Mouse (Mus musculus): ENCODE measurements around the gene Ppp1r16b. TPM values are rescaled to one million over a fixed set of nuclear protein-coding genes. Genes with fewer than 3 reads are reported as not detected.

Gene Ppp1r16b
- total and polyA plus RNA-seq, 2 experiments = 0.99 to 2.4 TPM

DNA sequence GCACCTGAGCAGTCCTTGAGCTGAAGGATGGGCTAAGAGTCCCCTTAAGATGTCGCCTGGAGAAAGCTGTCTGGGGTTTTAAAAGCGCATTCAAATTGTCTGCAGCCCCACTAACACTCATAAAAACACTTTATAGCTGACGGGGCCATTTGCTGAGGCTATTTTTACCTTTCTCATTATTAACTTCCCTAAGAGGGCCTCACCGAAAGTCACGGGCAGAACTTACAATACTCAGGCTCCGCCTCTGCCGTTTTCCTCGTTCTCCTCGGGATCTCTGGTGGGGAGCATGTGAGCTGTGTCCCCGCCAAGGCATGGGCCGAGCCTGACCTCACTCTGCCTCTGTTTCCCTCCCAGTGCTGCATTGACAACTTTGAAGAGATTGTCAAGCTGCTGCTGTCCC lies 81.0 kb downstream of the Ppp1r16b start:
- Histone ChIP-seq H3K4me3 (ENCODE audit: insufficient read depth, low read depth, low read length) (no peak overlapping the region), H3K27ac (replicated peaks; ENCODE audit: insufficient read depth, low read depth, low read length) (no peak overlapping the region), H3K79me2 (ENCODE audit: control insufficient read depth, insufficient read depth, low read length) (no peaks in the 10 kb centered on the region), H3K9ac (ENCODE audit: low read depth, low read length) (no peak overlapping the region), H3K27me3 (ENCODE audit: control insufficient read depth, insufficient read depth, low read length) (no peaks in the 10 kb centered on the region), H3K36me3 (ENCODE audit: control insufficient read depth, insufficient read depth, low read length) (no peaks in the 10 kb centered on the region), H3K4me1 (ENCODE audit: control insufficient read depth, insufficient read depth, low read length) (no peaks in the 10 kb centered on the region)
- WGBS = 77% methylated on average over 11 of the region's 11 CpGs
- TF ChIP-seq CTCF (IDR thresholded peaks at IDR 0.05; ENCODE audit: low read depth, low read length) (no peak), POLR2A (IDR thresholded peaks at IDR 0.05; ENCODE audit: extremely low read depth, insufficient read depth, low read length) (no peak)
- no peak for DNase-seq (ENCODE audit: extremely low read depth, low read depth, low spot score)

DNA sequence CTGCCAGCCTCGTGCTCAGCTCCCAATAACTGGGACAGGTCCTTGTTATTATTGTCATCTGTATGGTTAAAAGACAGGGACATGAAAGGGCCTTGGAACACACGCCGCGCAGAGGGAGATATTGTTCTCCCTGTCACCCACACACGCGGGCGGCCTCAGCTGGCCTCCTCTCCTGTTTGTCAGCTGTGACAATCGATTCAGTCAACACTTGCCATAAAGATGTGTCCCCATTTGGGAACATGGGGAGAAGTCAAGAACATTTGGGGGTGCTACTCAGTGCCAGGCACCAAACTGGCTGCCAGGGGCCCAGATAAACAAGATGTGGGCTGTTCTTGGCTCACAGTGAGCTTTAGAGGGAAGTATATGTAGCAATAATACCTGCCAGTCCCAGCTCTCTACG lies 84.2 kb downstream of the Ppp1r16b start:
- WGBS = 74% methylated on average over 9 of the region's 9 CpGs
- DNase-seq (ENCODE audit: extremely low read depth, low read depth, low spot score) = peak; percentile 44
- Histone ChIP-seq H3K36me3 (ENCODE audit: control insufficient read depth, insufficient read depth, low read length) (no peaks in the 10 kb centered on the region), H3K27ac (replicated peaks; ENCODE audit: insufficient read depth, low read depth, low read length) (no peak overlapping the region), H3K9ac (ENCODE audit: low read depth, low read length) (no peak overlapping the region), H3K4me3 (ENCODE audit: insufficient read depth, low read depth, low read length) (no peak overlapping the region), H3K27me3 (ENCODE audit: control insufficient read depth, insufficient read depth, low read length) (no peaks in the 10 kb centered on the region), H3K79me2 (ENCODE audit: control insufficient read depth, insufficient read depth, low read length) (no peaks in the 10 kb centered on the region), H3K4me1 (ENCODE audit: control insufficient read depth, insufficient read depth, low read length) (no peaks in the 10 kb centered on the region)
- TF ChIP-seq POLR2A (IDR thresholded peaks at IDR 0.05; ENCODE audit: extremely low read depth, insufficient read depth, low read length) = no peak
- TF ChIP-seq CTCF (IDR thresholded peaks at IDR 0.05; ENCODE audit: low read depth, low read length) = no peak

DNA sequence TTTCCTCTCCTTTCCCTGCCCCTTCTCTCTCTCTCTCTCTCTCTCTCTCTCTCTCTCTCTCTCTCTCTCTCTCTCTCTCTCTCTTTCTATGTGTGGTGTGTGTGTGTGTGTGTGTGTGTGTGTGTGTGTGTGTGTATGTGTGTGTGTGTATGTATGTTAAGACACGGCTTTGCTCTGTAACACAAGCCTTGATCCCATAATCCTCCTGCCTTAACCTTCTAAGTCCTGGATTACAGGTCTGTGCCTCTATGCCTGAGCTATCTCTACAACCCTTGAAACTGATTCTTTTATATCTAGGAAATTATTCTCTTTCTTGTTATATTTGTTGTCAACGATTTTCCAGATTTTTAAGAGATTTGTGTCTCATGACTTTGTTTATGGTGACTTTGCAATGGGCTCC lies 95.0 kb downstream of the Ppp1r16b start:
- Histone ChIP-seq H3K27me3 (ENCODE audit: control insufficient read depth, insufficient read depth, low read length) (no peaks in the 10 kb centered on the region), H3K9ac (ENCODE audit: low read depth, low read length) (no peak overlapping the region), H3K4me1 (ENCODE audit: control insufficient read depth, insufficient read depth, low read length) (no peaks in the 10 kb centered on the region), H3K27ac (replicated peaks; ENCODE audit: insufficient read depth, low read depth, low read length) (no peak overlapping the region), H3K4me3 (ENCODE audit: insufficient read depth, low read depth, low read length) (no peak overlapping the region), H3K36me3 (ENCODE audit: control insufficient read depth, insufficient read depth, low read length) (no peaks in the 10 kb centered on the region), H3K79me2 (ENCODE audit: control insufficient read depth, insufficient read depth, low read length) (no peaks in the 10 kb centered on the region)
- DNase-seq (ENCODE audit: extremely low read depth, low read depth, low spot score) = no peak
- WGBS = 76% methylated on average over 2 of the region's 2 CpGs
- no peak for TF ChIP-seq POLR2A (IDR thresholded peaks at IDR 0.05; ENCODE audit: extremely low read depth, insufficient read depth, low read length)
- TF ChIP-seq CTCF (IDR thresholded peaks at IDR 0.05; ENCODE audit: low read depth, low read length) = no peak

DNA sequence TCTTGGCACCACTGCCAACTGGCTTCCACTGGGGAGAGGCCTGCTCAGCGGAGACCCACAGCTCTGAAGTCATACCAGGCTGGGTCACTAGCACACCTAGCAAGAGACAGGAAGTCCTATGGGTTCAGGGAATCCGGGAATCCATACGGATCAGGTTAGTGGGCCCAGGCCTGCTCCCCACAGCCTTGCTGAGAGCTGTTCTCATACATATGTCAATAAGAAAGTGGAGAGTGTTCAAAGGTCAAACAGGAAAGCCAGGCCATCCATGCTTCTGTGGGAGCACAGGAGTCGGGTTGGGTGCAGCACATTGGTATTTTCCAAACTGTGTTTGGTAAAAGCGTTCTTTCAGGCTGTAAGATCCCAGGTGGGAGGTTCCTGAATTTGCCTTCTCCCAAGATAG lies 97.1 kb downstream of the Ppp1r16b start:
- H3K79me2 ChIP-seq (ENCODE audit: control insufficient read depth, insufficient read depth, low read length) = no peaks in the 10 kb centered on the region
- TF ChIP-seq POLR2A (IDR thresholded peaks at IDR 0.05; ENCODE audit: extremely low read depth, insufficient read depth, low read length) = no peak
- no peak for TF ChIP-seq CTCF (IDR thresholded peaks at IDR 0.05; ENCODE audit: low read depth, low read length)
- H3K4me1 ChIP-seq (ENCODE audit: control insufficient read depth, insufficient read depth, low read length) = peaks cover under 1% of the 10 kb centered on the region; the same call in 1 of the 2 replicates
- DNase-seq (ENCODE audit: extremely low read depth, low read depth, low spot score) = no peak
- no peak overlapping the region for H3K4me3 ChIP-seq (ENCODE audit: insufficient read depth, low read depth, low read length)
- 51% methylated on average over 5 of the region's 5 CpGs for WGBS
- no peaks in the 10 kb centered on the region for H3K27me3 ChIP-seq (ENCODE audit: control insufficient read depth, insufficient read depth, low read length)
- H3K27ac ChIP-seq (replicated peaks; ENCODE audit: insufficient read depth, low read depth, low read length) = no peak overlapping the region
- no peak overlapping the region for H3K9ac ChIP-seq (ENCODE audit: low read depth, low read length)
- H3K36me3 ChIP-seq (ENCODE audit: control insufficient read depth, insufficient read depth, low read length) = no peaks in the 10 kb centered on the region

DNA sequence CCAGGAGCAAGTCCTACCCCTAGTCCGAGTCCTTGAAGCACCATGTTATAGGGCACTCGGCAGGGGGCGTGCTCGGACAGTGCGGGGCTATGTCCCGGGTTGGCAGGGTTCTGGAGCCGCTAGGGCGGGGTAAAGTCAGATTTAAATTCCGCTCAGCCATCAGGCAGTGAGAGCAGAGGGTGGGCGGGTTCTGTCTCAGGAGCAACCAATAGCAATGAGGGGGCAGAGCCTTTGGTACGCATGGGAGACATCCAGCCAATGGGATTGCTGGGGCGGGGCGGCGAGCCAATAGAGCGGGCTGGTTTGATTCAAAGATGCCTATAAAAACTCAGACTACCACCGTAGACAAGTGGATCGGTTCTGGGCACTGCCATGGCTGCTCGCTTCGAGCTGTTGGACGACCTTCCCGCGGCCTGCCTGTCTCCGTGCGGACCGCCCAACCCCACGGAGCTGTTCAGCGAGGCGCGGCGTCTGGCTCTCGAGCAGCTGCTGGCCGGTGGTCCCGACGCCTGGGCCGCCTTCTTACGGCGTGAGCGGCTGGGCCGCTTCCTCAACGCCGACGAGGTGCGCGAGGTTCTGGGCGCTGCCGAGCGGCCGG lies 102.6 kb downstream of the Ppp1r16b start, which contains the start of gene Fam83d:
Gene Fam83d (plus strand): TSS at position 352 of the 598 bp plus-strand sequence.
- peak within 1 kb of the TSS; percentile 69 for H3K4me3 ChIP-seq (ENCODE audit: insufficient read depth, low read depth, low read length)
- TF ChIP-seq CTCF (IDR thresholded peaks at IDR 0.05; ENCODE audit: low read depth, low read length) (peak; percentile 90), POLR2A (IDR thresholded peaks at IDR 0.05; ENCODE audit: extremely low read depth, insufficient read depth, low read length) (0 out of 2 replicates have a peak, but pooled peaks have one; percentile 40)
- H3K36me3 ChIP-seq (ENCODE audit: control insufficient read depth, insufficient read depth, low read length) = no peaks in the 10 kb centered on the region
- H3K27me3 ChIP-seq (ENCODE audit: control insufficient read depth, insufficient read depth, low read length) = no peaks in the 10 kb centered on the region
- no peak within 1 kb of the TSS for H3K27ac ChIP-seq (replicated peaks; ENCODE audit: insufficient read depth, low read depth, low read length)
- peak; percentile 91 for DNase-seq (ENCODE audit: extremely low read depth, low read depth, low spot score)
- H3K79me2 ChIP-seq (ENCODE audit: control insufficient read depth, insufficient read depth, low read length) = no peaks in the 10 kb centered on the region
- WGBS = under 1% methylated on average over 48 of the region's 48 CpGs
- peak within 1 kb of the TSS; percentile 36; the same call in 1 of the 2 replicates for H3K9ac ChIP-seq (ENCODE audit: low read depth, low read length)
- H3K4me1 ChIP-seq (ENCODE audit: control insufficient read depth, insufficient read depth, low read length) = peaks cover 10% of the 10 kb centered on the region

DNA sequence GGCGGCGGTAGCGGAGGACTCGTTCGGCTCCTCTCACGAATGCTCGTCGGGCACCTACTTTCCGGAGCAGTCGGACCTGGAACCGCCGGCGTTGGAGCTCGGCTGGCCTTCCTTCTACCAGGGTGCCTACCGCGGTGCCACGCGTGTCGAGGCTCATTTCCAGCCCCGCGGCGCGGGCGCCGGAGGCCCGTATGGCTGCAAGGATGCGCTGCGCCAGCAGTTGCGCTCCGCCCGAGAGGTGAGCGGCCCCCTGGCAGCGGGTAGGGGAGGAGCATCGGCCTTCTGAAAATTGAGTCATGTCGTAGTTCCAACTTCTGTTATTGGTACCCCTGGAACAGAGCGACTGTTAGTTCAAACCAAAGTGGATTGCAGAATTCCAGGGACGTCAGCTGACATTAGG lies 103.2 kb downstream of the Ppp1r16b start:
- no peaks in the 10 kb centered on the region for H3K36me3 ChIP-seq (ENCODE audit: control insufficient read depth, insufficient read depth, low read length)
- peak overlapping the region; percentile 36; the same call in 1 of the 2 replicates for H3K9ac ChIP-seq (ENCODE audit: low read depth, low read length)
- DNase-seq (ENCODE audit: extremely low read depth, low read depth, low spot score) = no peak
- H3K79me2 ChIP-seq (ENCODE audit: control insufficient read depth, insufficient read depth, low read length) = no peaks in the 10 kb centered on the region
- peaks cover 10% of the 10 kb centered on the region for H3K4me1 ChIP-seq (ENCODE audit: control insufficient read depth, insufficient read depth, low read length)
- 1% methylated on average over 37 of the region's 37 CpGs for WGBS
- H3K27ac ChIP-seq (replicated peaks; ENCODE audit: insufficient read depth, low read depth, low read length) = no peak overlapping the region
- TF ChIP-seq CTCF (IDR thresholded peaks at IDR 0.05; ENCODE audit: low read depth, low read length) (no peak), POLR2A (IDR thresholded peaks at IDR 0.05; ENCODE audit: extremely low read depth, insufficient read depth, low read length) (no peak)
- peak overlapping the region; percentile 69 for H3K4me3 ChIP-seq (ENCODE audit: insufficient read depth, low read depth, low read length)
- H3K27me3 ChIP-seq (ENCODE audit: control insufficient read depth, insufficient read depth, low read length) = no peaks in the 10 kb centered on the region
